ENCODE assay signal across 14 mouse cellular contexts in genomic region chr1:193214053-193214452, GRCm38 (mm10). TPM values are rescaled to one million over a fixed set of nuclear protein-coding genes. Genes with fewer than 3 reads are reported as not detected.
"Had no signal": no experiment of that assay in that cellular context is flagged by ENCODE, and none has a peak within 500 bp of the region (broad histone marks: within the 10 kb centered on the region; RNA-seq: fewer than 3 reads in every experiment).

No protein-coding gene starts in this region.

- H3K27me3 ChIP-seq: neural tube, embryonic 12.5 days had no signal

- H3K4me1 ChIP-seq: midbrain, embryonic 10.5 days; neural tube, embryonic 12.5 days had no signal

- H3K36me3 ChIP-seq: midbrain, embryonic 10.5 days; neural tube, embryonic 12.5 days had no signal

- H3K4me2 ChIP-seq: neural tube, embryonic 12.5 days had no signal

- H3K9me3 ChIP-seq: midbrain, embryonic 10.5 days; neural tube, embryonic 12.5 days had no signal

- H3K9ac ChIP-seq: liver, embryonic 14.5 days; neural tube, embryonic 12.5 days had no signal

- H3K4me3 ChIP-seq: layer of hippocampus, adult 2 months; midbrain, embryonic 10.5 days; neural tube, embryonic 12.5 days had no signal

- H3K27ac ChIP-seq: kidney, postnatal 0 days; layer of hippocampus, adult 2 months; liver, embryonic 14.5 days; midbrain, embryonic 10.5 days; neural tube, embryonic 12.5 days had no signal

- DNase-seq: kidney, adult 11 months; kidney, adult 9 months; kidney, postnatal 36 days; left cerebral cortex, postnatal 4 days; midbrain, embryonic 14.5 days; right cerebral cortex, postnatal 4 days; spleen, adult 18-20 months; thymus, adult 18-20 months; thymus, postnatal 25 days had no signal

RNA-seq across cellular contexts. Expression of gene Hsd11b1, which starts 49.8 kb away (rescaled TPM):
- polyA plus RNA-seq: neural tube, embryonic 12.5 days had no signal
